Mouse (Mus musculus) MEL (cell line): ENCODE results near the gene Kcnq4. TPM values are rescaled to one million over a fixed set of nuclear protein-coding genes. Genes with fewer than 3 reads are reported as not detected.
A peak's percentile ranks its signal among the peaks of the same experiment; 100 is the strongest.

Source experiments
- DNase-seq: peaks from one replicate; pipeline ENCODE4 v3.0.0; 2011; ENCODE audit warnings: low read depth, low spot score
- H3K27ac ChIP-seq: 2 replicates; pipeline ENCODE4 v1.5.1; 2012; ENCODE audit warnings: low read depth, mild to moderate bottlenecking, control low read depth, low read length, moderate library complexity; ENCODE audit not compliant: control insufficient read depth
- H3K27me3 ChIP-seq, 2 experiments: fragments of 150-350 bp in 1 of 2; sonication (generic) in 1 of 2; 2 replicates each; pipeline ENCODE4 v1.6.1; 2012; ENCODE audit warnings: low read length in 2 of 2, mild to moderate bottlenecking in 2 of 2, improper control_type of control experiment in 1 of 2, moderate library complexity in 1 of 2; ENCODE audit not compliant: insufficient read depth in 2 of 2, control insufficient read depth in 1 of 2
- H3K36me3 ChIP-seq, 2 experiments: 2 replicates each; pipeline ENCODE4 v1.6.1; 2012 to 2014; ENCODE audit warnings: low read length in 2 of 2, improper control_type of control experiment in 1 of 2, inconsistent platforms in 1 of 2, mild to moderate bottlenecking in 1 of 2; ENCODE audit not compliant: insufficient read depth in 2 of 2, control insufficient read depth in 1 of 2
- H3K4me1 ChIP-seq, 2 experiments: fragments of 150-350 bp in 1 of 2; sonication (generic) in 1 of 2; 2 replicates each; pipeline ENCODE4 v1.6.1; 2012; ENCODE audit warnings: low read length in 2 of 2, improper control_type of control experiment in 1 of 2, mild to moderate bottlenecking in 1 of 2; ENCODE audit not compliant: insufficient read depth in 2 of 2, control insufficient read depth in 1 of 2
- H3K4me3 ChIP-seq, 2 experiments: fragments of 150-350 bp in 1 of 2; sonication (generic) in 1 of 2; 2 replicates each; pipeline ENCODE4 v1.5.1; 2012; ENCODE audit warnings: low read depth in 2 of 2, low read length in 2 of 2, mild to moderate bottlenecking in 2 of 2, moderate library complexity in 2 of 2, control low read depth in 1 of 2, improper control_type of control experiment in 1 of 2; ENCODE audit not compliant: control insufficient read depth in 1 of 2, insufficient read depth in 1 of 2
- H3K79me2 ChIP-seq: 2 replicates; pipeline ENCODE4 v1.6.1; 2012; ENCODE audit warnings: mild to moderate bottlenecking, low read length, moderate library complexity; ENCODE audit not compliant: control insufficient read depth, poor library complexity, insufficient read depth
- H3K9ac ChIP-seq: 2 replicates; pipeline ENCODE4 v1.6.1; 2012; ENCODE audit warnings: low read depth, mild to moderate bottlenecking, control low read depth, low read length, moderate library complexity; ENCODE audit not compliant: control insufficient read depth, poor library complexity, severe bottlenecking
- H3K9me3 ChIP-seq: fragments of 150-350 bp; sonication (generic); replicated peaks from 2 replicates; pipeline ENCODE4 v1.6.1; 2012; ENCODE audit warnings: mild to moderate bottlenecking, low read length, improper control_type of control experiment, moderate library complexity; ENCODE audit not compliant: insufficient read depth
- BHLHE40 ChIP-seq: IDR thresholded peaks from 2 replicates; pipeline ENCODE4 v1.6.1; 2012; ENCODE audit warnings: low read depth, mild to moderate bottlenecking, inconsistent platforms, low read length, improper control_type of control experiment, borderline replicate concordance
- CHD2 ChIP-seq: IDR thresholded peaks from 2 replicates; pipeline ENCODE4 v1.6.1; 2011; ENCODE audit warnings: low read length, improper control_type of control experiment
- ELF1 ChIP-seq: IDR thresholded peaks from 2 replicates; pipeline ENCODE4 v1.6.1; 2014; ENCODE audit warnings: low read depth, mild to moderate bottlenecking, inconsistent platforms, low read length, improper control_type of control experiment, moderate library complexity
- EP300 ChIP-seq, 2 experiments: IDR thresholded peaks; 2 replicates each; pipeline ENCODE4 v1.6.1; 2011; ENCODE audit warnings: improper control_type of control experiment in 2 of 2, low read length in 2 of 2, low read depth in 1 of 2, mild to moderate bottlenecking in 1 of 2
- ETS1 ChIP-seq: IDR thresholded peaks from 2 replicates; pipeline ENCODE4 v1.6.1; 2012; ENCODE audit warnings: low read depth, mild to moderate bottlenecking, inconsistent platforms, low read length, improper control_type of control experiment, moderate library complexity
- GABPA ChIP-seq: IDR thresholded peaks from 2 replicates; pipeline ENCODE4 v1.6.1; 2012; ENCODE audit warnings: low read depth, mild to moderate bottlenecking, inconsistent platforms, low read length, improper control_type of control experiment, moderate library complexity
- JUND ChIP-seq: IDR thresholded peaks from 2 replicates; pipeline ENCODE4 v1.6.1; 2011; ENCODE audit warnings: low read depth, mild to moderate bottlenecking, improper control_type of control experiment, low read length
- MAFK ChIP-seq: IDR thresholded peaks from 2 replicates; pipeline ENCODE4 v1.6.1; 2011; ENCODE audit warnings: low read depth, mild to moderate bottlenecking, low read length, improper control_type of control experiment, borderline replicate concordance
- MEF2A ChIP-seq: IDR thresholded peaks from 2 replicates; pipeline ENCODE4 v1.6.1; 2014; ENCODE audit warnings: low read depth, mild to moderate bottlenecking, inconsistent platforms, low read length, improper control_type of control experiment; ENCODE audit not compliant: poor library complexity, insufficient replicate concordance, severe bottlenecking; ENCODE audit errors: extremely low read depth
- MXI1 ChIP-seq: IDR thresholded peaks from 2 replicates; pipeline ENCODE4 v1.6.1; 2011; ENCODE audit warnings: mild to moderate bottlenecking, low read depth, low read length, improper control_type of control experiment
- MYC ChIP-seq: IDR thresholded peaks from 2 replicates; pipeline ENCODE4 v1.6.1; 2011; ENCODE audit warnings: low read depth, mild to moderate bottlenecking, low read length, improper control_type of control experiment, moderate library complexity
- NELFE ChIP-seq: IDR thresholded peaks from 2 replicates; pipeline ENCODE4 v1.6.1; 2011; ENCODE audit warnings: low read depth, low read length, improper control_type of control experiment
- NRF1 ChIP-seq: IDR thresholded peaks from 2 replicates; pipeline ENCODE4 v1.6.1; 2014; ENCODE audit warnings: low read depth, mild to moderate bottlenecking, inconsistent platforms, low read length, improper control_type of control experiment, moderate library complexity; ENCODE audit not compliant: poor library complexity, insufficient read depth, severe bottlenecking
- POLR2A ChIP-seq, 2 experiments: IDR thresholded peaks; 2 replicates each; pipeline ENCODE4 v1.6.1; 2011 to 2012; ENCODE audit warnings: low read length in 2 of 2, mild to moderate bottlenecking in 2 of 2, control low read depth in 1 of 2, improper control_type of control experiment in 1 of 2, low read depth in 1 of 2, moderate library complexity in 1 of 2; ENCODE audit not compliant: control insufficient read depth in 1 of 2, insufficient read depth in 1 of 2, poor library complexity in 1 of 2
- RAD21 ChIP-seq: IDR thresholded peaks from 2 replicates; pipeline ENCODE4 v1.6.1; 2011; ENCODE audit warnings: mild to moderate bottlenecking, low read depth, low read length, improper control_type of control experiment
- RCOR1 ChIP-seq: IDR thresholded peaks from 2 replicates; pipeline ENCODE4 v1.6.1; 2012; ENCODE audit warnings: low read depth, mild to moderate bottlenecking, inconsistent platforms, low read length, improper control_type of control experiment
- SMC3 ChIP-seq: IDR thresholded peaks from 2 replicates; pipeline ENCODE4 v1.6.1; 2011; ENCODE audit warnings: low read depth, low read length, improper control_type of control experiment
- TAL1 ChIP-seq: IDR thresholded peaks from 2 replicates; pipeline ENCODE4 v1.6.1; 2012; ENCODE audit warnings: mild to moderate bottlenecking, inconsistent platforms, low read length, moderate library complexity, mixed read lengths
- TCF12 ChIP-seq: IDR thresholded peaks from 2 replicates; pipeline ENCODE4 v1.6.1; 2014; ENCODE audit warnings: low read depth, mild to moderate bottlenecking, inconsistent platforms, low read length, improper control_type of control experiment, moderate library complexity
- UBTF ChIP-seq: IDR thresholded peaks from 2 replicates; pipeline ENCODE4 v1.6.1; 2012; ENCODE audit warnings: low read depth, mild to moderate bottlenecking, inconsistent platforms, low read length, improper control_type of control experiment, moderate library complexity, borderline replicate concordance; ENCODE audit not compliant: insufficient read depth
- USF1 ChIP-seq: IDR thresholded peaks from 2 replicates; pipeline ENCODE4 v1.6.1; 2014; ENCODE audit warnings: low read depth, mild to moderate bottlenecking, inconsistent platforms, low read length, improper control_type of control experiment, moderate library complexity
- ZC3H11A ChIP-seq: IDR thresholded peaks from 2 replicates; pipeline ENCODE4 v1.6.1; 2012; ENCODE audit warnings: low read depth, mild to moderate bottlenecking, inconsistent platforms, low read length, improper control_type of control experiment
- polyA plus RNA-seq, 2 experiments: library from polyadenylated mRNA; stranded (reverse) in 1 of 2; unstranded in 1 of 2; fragments of >175 nt in 1 of 2; fragments of >200 nt in 1 of 2; gene quantifications; 2 replicates each; pipeline versions ENCODE4 v1.2.1 to v1.2.4; 2012; ENCODE audit warnings: low replicate concordance in 2 of 2, low read depth in 1 of 2; ENCODE audit not compliant: insufficient read length in 2 of 2, insufficient read depth in 1 of 2, missing spikeins in 1 of 2
- total RNA-seq: library from RNA; depleted of rRNA; stranded (reverse); fragments of 300-350 nt; gene quantifications from 2 replicates; pipeline ENCODE4 v1.2.3, GENCODE M21; 2012

The Kcnq4 gene
- total and polyA plus RNA-seq, 3 experiments = 0.07 TPM; not detected in 2

- Histone ChIP-seq H3K9ac (no peak overlapping the region), H3K36me3 (no peaks in the 10 kb centered on the region), H3K27ac (no peak overlapping the region), H3K9me3 (no peaks in the 10 kb centered on the region), H3K27me3 (no peaks in the 10 kb centered on the region; a peak in 3 of 4 replicates), H3K4me3 (no peak overlapping the region), H3K79me2 (no peaks in the 10 kb centered on the region), H3K4me1 (peaks cover 0 to 3% of the 10 kb centered on the region in 2 experiments; a peak in 1 of 4 replicates)
- TF ChIP-seq ETS1 (no peak), MXI1 (no peak), NRF1 (no peak), BHLHE40 (no peak), MAFK (no peak), EP300 (IDR thresholded peaks at IDR 0.05; ENCODE audit: low read depth in 1 of 2, low read length in 2 of 2) (no peak), USF1 (no peak), ZC3H11A (no peak), GABPA (no peak), CHD2 (no peak), POLR2A (IDR thresholded peaks at IDR 0.05; ENCODE audit: control insufficient read depth in 1 of 2, insufficient read depth in 1 of 2, low read depth in 1 of 2, low read length in 2 of 2, poor library complexity in 1 of 2) (no peak), NELFE (no peak), RCOR1 (no peak), ELF1 (no peak), TCF12 (no peak), MEF2A (no peak), JUND (no peak)
- DNase-seq = peak; percentile 50
These were observed 32.3 kb downstream of the Kcnq4 start for GRCm38 (mm10) chr4:120716141-120716571.

GRCm38 (mm10) chr4:120713856-120714497 lies 34.4 kb downstream of the Kcnq4 start:
- Histone ChIP-seq H3K36me3 (no peaks in the 10 kb centered on the region), H3K27me3 (peaks cover 0 to 2% of the 10 kb centered on the region in 2 experiments), H3K79me2 (no peaks in the 10 kb centered on the region), H3K9me3 (no peaks in the 10 kb centered on the region), H3K4me1 (peaks cover 0 to 3% of the 10 kb centered on the region in 2 experiments; a peak in 1 of 4 replicates), H3K27ac (no peak overlapping the region), H3K9ac (no peak overlapping the region), H3K4me3 (no peak overlapping the region)
- no peak for TF ChIP-seq RAD21
- no peak for TF ChIP-seq ZC3H11A
- no peak for TF ChIP-seq GABPA
- no peak for TF ChIP-seq BHLHE40
- no peak for TF ChIP-seq SMC3
- TF ChIP-seq TAL1 = no peak
- TF ChIP-seq MYC = no peak
- no peak for TF ChIP-seq UBTF
- DNase-seq = no peak
